Mouse (Mus musculus) common myeloid progenitor, adult 5-6 weeks (primary cell): Measurements from ENCODE around the gene Tmem150a. TPM values are rescaled to one million over a fixed set of nuclear protein-coding genes. Genes with fewer than 3 reads are reported as not detected.

Experiments
- ATAC-seq: replicated peaks from 2 replicates; pipeline ENCODE4 v1.8.0; 2016; ENCODE audit warnings: low read depth, mild to moderate bottlenecking, moderate TSS enrichment, inconsistent platforms; ENCODE audit not compliant: poor library complexity, severe bottlenecking
- total RNA-seq: library from RNA; stranded (forward); fragments of 200-1000, 187-1606 nt; gene quantifications from 2 replicates; pipeline ENCODE4 v1.2.3, GENCODE M21; 2017

Gene Tmem150a
- total RNA-seq, 1 experiment from 2014 or later: not detected

DNA sequence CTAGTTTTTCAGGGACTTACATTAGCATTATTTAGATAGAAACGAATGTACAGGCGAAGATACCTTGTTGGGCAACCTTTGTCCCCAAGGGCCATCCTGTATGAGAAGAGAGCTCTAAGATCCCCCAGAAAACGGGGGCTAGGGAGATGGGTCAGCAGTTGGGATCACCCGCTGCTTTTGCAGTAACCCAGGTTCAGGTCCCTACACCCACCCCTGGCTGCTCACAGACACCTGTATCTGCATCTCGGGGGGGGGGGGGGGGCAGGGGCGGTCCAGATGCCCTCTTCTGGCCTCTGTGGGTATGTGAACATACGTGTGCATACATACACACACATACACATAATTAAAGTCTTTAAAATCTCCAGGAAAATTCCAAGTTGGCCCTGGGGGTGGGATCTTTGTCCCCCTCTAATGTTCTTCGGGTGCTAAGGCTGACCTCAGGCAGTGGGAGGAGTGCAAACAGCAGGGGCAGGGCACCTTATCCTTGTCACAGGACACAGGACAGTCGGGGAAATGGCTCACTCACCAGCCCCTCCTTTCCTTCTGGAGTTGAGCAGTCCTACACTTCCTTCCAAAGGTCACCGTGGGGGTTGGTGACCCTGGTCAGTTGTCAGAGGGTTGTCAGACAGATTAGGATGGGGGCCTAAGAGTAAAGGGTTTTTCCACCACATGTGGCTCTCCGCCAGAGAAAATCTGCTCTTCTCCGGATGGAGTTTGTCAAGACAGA lies 35.7 kb downstream of the Tmem150a start:
- ATAC-seq: peak; percentile 4; the same call in 1 of the 2 replicates

DNA sequence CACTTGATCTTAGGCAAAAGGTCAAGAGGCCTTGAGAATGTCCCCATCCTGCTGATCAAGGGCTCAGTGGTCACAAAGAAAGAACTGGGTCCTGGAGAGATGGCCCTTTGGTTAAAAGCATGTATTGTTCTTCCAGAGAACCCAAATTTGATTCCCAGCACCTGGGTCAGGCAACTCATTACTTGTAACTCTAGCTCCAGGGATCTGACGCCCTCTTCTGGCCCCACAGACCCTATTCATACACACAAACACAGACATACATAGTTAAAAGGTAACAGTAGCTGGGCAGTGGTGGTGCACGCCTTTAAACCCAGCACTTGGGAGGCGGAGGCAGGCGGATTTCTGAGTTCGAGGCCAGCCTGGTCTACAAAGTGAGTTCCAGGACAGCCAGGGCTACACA lies 37.1 kb downstream of the Tmem150a start:
- no peak for ATAC-seq

DNA sequence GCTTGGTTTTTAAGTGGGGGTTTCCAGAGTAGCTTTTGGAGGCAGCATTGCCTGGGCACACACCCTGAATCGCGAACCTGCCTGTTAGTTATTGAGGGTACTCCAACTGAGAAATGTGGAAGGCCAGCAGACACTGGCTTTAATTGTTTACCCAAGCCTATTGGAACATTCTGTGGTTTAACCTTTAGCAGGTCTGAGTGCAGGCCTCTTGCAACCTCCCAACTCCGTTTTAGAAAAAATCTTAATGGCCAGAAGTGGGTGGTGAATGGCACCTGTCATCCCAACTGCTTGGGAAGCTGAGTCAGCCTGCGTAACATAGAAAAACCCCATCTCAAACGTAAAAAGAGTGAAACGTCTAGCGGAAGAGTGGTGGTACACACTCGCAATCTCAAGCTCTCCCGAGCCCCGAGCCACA lies 41.6 kb downstream of the Tmem150a start:
- no peak for ATAC-seq

DNA sequence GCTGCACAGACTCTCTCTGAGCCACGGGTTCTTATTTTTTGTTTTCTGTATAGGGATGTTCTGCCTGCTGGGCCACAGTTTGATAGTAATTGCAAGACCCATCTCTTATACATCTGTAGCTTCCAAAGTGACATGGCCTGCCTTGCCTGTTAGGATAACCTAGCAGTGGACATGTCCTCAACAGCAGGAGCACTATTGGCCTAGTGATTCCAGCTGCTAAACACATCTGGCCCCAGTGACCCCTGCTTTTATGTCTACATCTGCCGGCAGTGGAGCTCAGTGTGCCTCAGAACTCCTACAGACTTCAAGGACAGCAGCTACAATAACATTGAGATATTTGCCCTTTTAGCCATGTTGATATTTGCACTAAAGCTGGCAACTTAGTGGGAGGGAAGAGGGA lies 44.7 kb downstream of the Tmem150a start:
- no peak for ATAC-seq

DNA sequence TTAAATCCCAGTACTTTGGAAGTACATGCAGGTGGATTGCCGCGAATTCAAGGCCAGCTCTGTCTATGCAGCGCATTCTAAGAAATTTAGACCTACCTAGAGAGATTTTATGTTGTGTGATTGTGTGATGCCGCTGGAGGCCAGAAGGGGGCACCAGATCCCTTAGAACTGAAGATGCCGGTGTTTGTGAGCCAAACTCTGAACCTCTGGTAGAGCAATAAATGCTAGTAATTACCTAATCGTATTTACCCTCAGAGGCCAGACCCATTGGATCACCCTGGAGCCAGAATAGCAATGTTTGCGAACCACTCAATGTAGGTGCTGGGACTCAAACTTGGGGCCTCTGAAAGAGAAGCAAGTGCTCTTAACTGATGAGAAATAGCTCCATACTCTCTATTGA lies 46.6 kb downstream of the Tmem150a start:
- ATAC-seq: peak; percentile 83

DNA sequence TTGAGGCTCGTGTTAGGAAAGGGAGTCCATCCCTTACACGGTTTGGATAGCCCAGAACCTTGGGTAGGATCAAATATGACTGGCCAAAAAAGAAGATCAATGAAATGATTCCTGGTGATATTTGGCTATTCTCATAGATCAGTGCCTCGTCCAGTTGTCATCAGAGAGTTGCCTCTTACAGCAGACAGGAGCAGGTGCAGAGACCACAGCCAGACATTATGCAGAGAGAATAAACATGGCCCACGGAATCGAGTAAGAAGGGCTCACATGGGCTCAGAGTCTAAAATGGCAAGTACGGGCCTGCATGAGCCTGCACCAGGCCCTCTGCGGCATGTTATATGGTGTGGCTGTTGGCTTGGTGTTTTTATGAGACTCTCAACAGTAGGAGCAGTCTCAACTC lies 50.1 kb downstream of the Tmem150a start:
- no peak for ATAC-seq

DNA sequence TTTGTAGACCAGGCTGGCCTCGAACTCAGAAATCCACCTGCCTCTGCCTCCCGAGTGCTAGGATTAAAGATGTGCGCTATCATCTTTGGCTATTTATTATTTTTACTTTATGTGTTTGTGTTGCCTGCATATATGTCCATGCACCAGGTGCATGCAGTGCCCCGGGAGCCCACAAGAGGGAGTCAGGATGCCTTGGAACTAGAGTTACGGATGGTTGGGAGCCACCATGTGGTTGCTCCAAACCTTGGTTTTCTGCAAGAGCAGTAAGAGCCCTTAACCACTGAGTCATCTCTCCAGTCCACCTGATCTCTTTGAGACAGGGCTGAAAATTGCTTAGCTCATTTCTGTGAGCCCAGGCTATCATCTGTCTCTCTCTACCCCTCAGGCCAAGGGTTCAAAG lies 51.9 kb downstream of the Tmem150a start:
- ATAC-seq: peak; percentile 93

Other genes with a start within 250 kb of the Tmem150a start
- gene Atoh8, start 119.9 kb upstream of the Tmem150a start, total RNA-seq: 0.39 and 0.82 TPM in 2 replicates
- not detected in 2 replicates for gene Sftpb, start 50.8 kb upstream of the Tmem150a start, total RNA-seq
- 122 and 147 TPM in 2 replicates for gene Usp39, start 10.3 kb upstream of the Tmem150a start, total RNA-seq
- gene 0610030E20Rik, start 8.1 kb upstream of the Tmem150a start, total RNA-seq: 25.2 and 25.8 TPM in 2 replicates
- gene Rnf181, start 11.5 kb downstream of the Tmem150a start, total RNA-seq: 30.2 and 44.7 TPM in 2 replicates
- 83.8 and 85.7 TPM in 2 replicates for gene Vamp5, start 25.0 kb downstream of the Tmem150a start, total RNA-seq
- gene Vamp8, start 35.3 kb downstream of the Tmem150a start, total RNA-seq: 281 and 362 TPM in 2 replicates
- 6.6 and 12.7 TPM in 2 replicates for gene Ggcx, start 58.9 kb downstream of the Tmem150a start, total RNA-seq
- gene Mat2a, start 84.1 kb downstream of the Tmem150a start, total RNA-seq: 300 and 303 TPM in 2 replicates
- not detected in 2 replicates for gene Sh2d6, start 166.3 kb downstream of the Tmem150a start, total RNA-seq
- 32.4 and 56.4 TPM in 2 replicates for gene Capg, start 188.9 kb downstream of the Tmem150a start, total RNA-seq
- 4.5 and 9.3 TPM in 2 replicates for gene Elmod3, start 243.0 kb downstream of the Tmem150a start, total RNA-seq
- gene Retsat, start 243.0 kb downstream of the Tmem150a start, total RNA-seq: 13.3 and 17.4 TPM in 2 replicates